Mouse (Mus musculus): ENCODE results near the gene Leng9.

Leng9 gene

GRCm38 (mm10) chr7:4144046-4144445, 6.1 kb downstream of the Leng9 start:
- no peak for DNase-seq

- no peak for DNase-seq
Observed at GRCm38 (mm10) chr7:4143506-4143905, 6.7 kb downstream of the Leng9 start.

- DNase-seq = no peak
Observed at GRCm38 (mm10) chr7:4142796-4143445, 7.3 kb downstream of the Leng9 start.

GRCm38 (mm10) chr7:4141648-4142325, 8.4 kb downstream of the Leng9 start:
- no peak for DNase-seq

- DNase-seq = no peak
Observed at GRCm38 (mm10) chr7:4139391-4139790, 10.8 kb downstream of the Leng9 start.

- no peak for DNase-seq
Observed at GRCm38 (mm10) chr7:4138671-4139070, 11.5 kb downstream of the Leng9 start.

- DNase-seq = no peak
Observed at GRCm38 (mm10) chr7:4138181-4138580, 12.0 kb downstream of the Leng9 start.

- no peak for DNase-seq
Observed at GRCm38 (mm10) chr7:4137746-4138145, 12.4 kb downstream of the Leng9 start.

GRCm38 (mm10) chr7:4136771-4137531, 13.2 kb downstream of the Leng9 start, which contains the start of gene Leng8:
Leng8 (plus strand) TSS chr7:4137039.
- peak; percentile 99 for DNase-seq

GRCm38 (mm10) chr7:4136404-4136770, 13.8 kb downstream of the Leng9 start:
- DNase-seq = no peak

- DNase-seq = no peak
Observed at GRCm38 (mm10) chr7:4134911-4135310, 15.3 kb downstream of the Leng9 start.

- no peak for DNase-seq
Observed at GRCm38 (mm10) chr7:4132998-4133397, 17.2 kb downstream of the Leng9 start.

GRCm38 (mm10) chr7:4132581-4132980, 17.6 kb downstream of the Leng9 start:
- no peak for DNase-seq

GRCm38 (mm10) chr7:4131964-4132363, 18.2 kb downstream of the Leng9 start:
- DNase-seq = no peak

GRCm38 (mm10) chr7:4130686-4131452, 19.3 kb downstream of the Leng9 start:
- peak; percentile 92 for DNase-seq

GRCm38 (mm10) chr7:4128860-4129259, 21.3 kb downstream of the Leng9 start:
- no peak for DNase-seq

- no peak for DNase-seq
Observed at GRCm38 (mm10) chr7:4127894-4128293, 22.3 kb downstream of the Leng9 start.

- no peak for DNase-seq
Observed at GRCm38 (mm10) chr7:4126992-4127785, 23.0 kb downstream of the Leng9 start.

- no peak for DNase-seq
Observed at GRCm38 (mm10) chr7:4125306-4125705, 24.9 kb downstream of the Leng9 start.

GRCm38 (mm10) chr7:4124856-4125255, 25.3 kb downstream of the Leng9 start:
- no peak for DNase-seq

GRCm38 (mm10) chr7:4124315-4124759, 25.8 kb downstream of the Leng9 start:
- DNase-seq = no peak

GRCm38 (mm10) chr7:4123732-4124131, 26.4 kb downstream of the Leng9 start:
- DNase-seq = no peak

Data from kidney, postnatal 10 days (tissue).